Mouse (Mus musculus) embryonic fibroblast, embryonic 13.5 days (primary cell): ENCODE measurements around the gene Glt1d1.

Experiments used
- CTCF ChIP-seq: IDR thresholded peaks from 2 replicates; pipeline ENCODE4 v1.5.1; 2011; ENCODE audit warnings: mild to moderate bottlenecking, control low read depth, low read length, moderate library complexity, borderline replicate concordance; ENCODE audit not compliant: insufficient read depth
- POLR2A ChIP-seq: IDR thresholded peaks from 2 replicates; pipeline ENCODE4 v1.6.1; 2011; ENCODE audit warnings: low read depth, mild to moderate bottlenecking, control low read depth, low read length, moderate library complexity

- TF ChIP-seq CTCF (no peak), POLR2A (no peak)
Measured at GRCm38 (mm10) chr5:127660267-127660666, 28.2 kb downstream of the Glt1d1 start.
